Mouse (Mus musculus) megakaryocyte, embryonic 14.5 days (primary cell): Measurements from ENCODE around the gene Xrra1.

Experiments
- FLI1 ChIP-seq: IDR thresholded peaks from 2 replicates; pipeline ENCODE4 v1.6.1; 2012; ENCODE audit warnings: low read length, inconsistent platforms, mixed read lengths
- GATA1 ChIP-seq: IDR thresholded peaks from 3 replicates; pipeline ENCODE4 v1.6.1; 2012; ENCODE audit warnings: mixed read lengths, low read length, inconsistent platforms, borderline replicate concordance

- TF ChIP-seq FLI1 (no peak), GATA1 (no peak)
Observed at GRCm38 (mm10) chr7:99940669-99941068, 81.8 kb downstream of the Xrra1 start.
